In genomic region chr3:81535448-81536205, GRCm38 (mm10) we compare ENCODE assay signal across 14 mouse cellular contexts.
DNase-seq lines count a peak whose midpoint lies in the region; ATAC-seq and TF ChIP-seq lines count a peak whose summit lies in the region.
"Had no signal": no experiment of that assay in that cellular context is flagged by ENCODE, and none has a peak within 500 bp of the region (broad histone marks: within the 10 kb centered on the region; RNA-seq: fewer than 3 reads in every experiment).

No protein-coding gene starts in this region.

- 49% methylated on average over 4 of the region's 4 CpGs for WGBS in lung, embryonic 14.5 days
- WGBS in lung, adult 2 months, result 60% methylated on average over 4 of the region's 4 CpGs
- WGBS in intestine, embryonic 16.5 days, result 41% methylated on average over 4 of the region's 4 CpGs
- 45% methylated on average over 4 of the region's 4 CpGs for WGBS in stomach, embryonic 15.5 days

- no peak for TF ChIP-seq CTCF in lung, embryonic 14.5 days (IDR thresholded peaks at IDR 0.05; ENCODE audit: low read depth)
- no peak for TF ChIP-seq CTCF in lung, adult 2 months (IDR thresholded peaks at IDR 0.05; ENCODE audit: insufficient read depth, low read length)

- ATAC-seq in lung, embryonic 14.5 days (ENCODE audit: insufficient read depth), result 0 out of 2 replicates have a peak, but pooled peaks have one; percentile 31
- ATAC-seq in intestine, embryonic 16.5 days, result peak; percentile 100
- ATAC-seq in stomach, embryonic 15.5 days (ENCODE audit: insufficient read depth, low FRiP score, low read depth), result peak; percentile 82
- ATAC-seq: forebrain, embryonic 16.5 days had no signal

- TF ChIP-seq POLR2A in lung, adult 2 months (IDR thresholded peaks at IDR 0.05; ENCODE audit: borderline replicate concordance, extremely low read depth, low read depth, low read length), result no peak

- no peak overlapping the region for H3K4me2 ChIP-seq in lung, embryonic 14.5 days
- no peak overlapping the region for H3K4me2 ChIP-seq in intestine, embryonic 16.5 days (ENCODE audit: low read depth, low read length)
- H3K4me2 ChIP-seq in stomach, embryonic 15.5 days, result no peak overlapping the region
- H3K4me2 ChIP-seq: embryonic facial prominence, embryonic 12.5 days; limb, embryonic 12.5 days had no signal

- H3K9ac ChIP-seq in lung, embryonic 14.5 days, result no peak overlapping the region
- H3K9ac ChIP-seq in intestine, embryonic 16.5 days (ENCODE audit: low read depth, low read length), result no peak overlapping the region
- no peak overlapping the region for H3K9ac ChIP-seq in stomach, embryonic 15.5 days
- H3K9ac ChIP-seq: embryonic facial prominence, embryonic 12.5 days; limb, embryonic 12.5 days had no signal

- no peak for DNase-seq in lung, embryonic 14.5 days
- DNase-seq in lung, adult 2 months, result no peak
- peak; percentile 54 for DNase-seq in embryo, embryonic 10 days (ENCODE audit: low spot score)
- DNase-seq in frontal cortex, adult 2 months (ENCODE audit: extremely low spot score in 1 of 2, low spot score in 1 of 2), result no peak
- no peak for DNase-seq in urinary bladder, postnatal 10 days (ENCODE audit: low spot score)
- DNase-seq in layer of hippocampus, postnatal 14 days (ENCODE audit: low spot score in 2 of 2), result no peak
- DNase-seq: heart, adult 18-20 months; heart, postnatal 36 days had no signal

- H3K4me1 ChIP-seq in lung, embryonic 14.5 days (ENCODE audit: insufficient read depth), result no peaks in the 10 kb centered on the region
- no peaks in the 10 kb centered on the region for H3K4me1 ChIP-seq in lung, adult 2 months (ENCODE audit: control insufficient read depth, insufficient read depth, low read length)
- H3K4me1 ChIP-seq in intestine, embryonic 16.5 days (ENCODE audit: control insufficient read depth, insufficient read depth, low read length), result no peaks in the 10 kb centered on the region
- H3K4me1 ChIP-seq in stomach, embryonic 15.5 days, result no peaks in the 10 kb centered on the region
- H3K4me1 ChIP-seq: embryonic facial prominence, embryonic 12.5 days; megakaryocyte, embryonic 14.5 days had no signal

- no peaks in the 10 kb centered on the region for H3K36me3 ChIP-seq in lung, embryonic 14.5 days (ENCODE audit: insufficient read depth)
- H3K36me3 ChIP-seq in intestine, embryonic 16.5 days (ENCODE audit: control insufficient read depth, insufficient read depth, low read length), result no peaks in the 10 kb centered on the region
- no peaks in the 10 kb centered on the region for H3K36me3 ChIP-seq in stomach, embryonic 15.5 days
- H3K36me3 ChIP-seq: embryonic facial prominence, embryonic 12.5 days; limb, embryonic 12.5 days had no signal

- H3K9me3 ChIP-seq in lung, embryonic 14.5 days (ENCODE audit: low read depth, low read length), result no peaks in the 10 kb centered on the region
- H3K9me3 ChIP-seq in intestine, embryonic 16.5 days (ENCODE audit: control insufficient read depth, low read length), result no peaks in the 10 kb centered on the region
- H3K9me3 ChIP-seq in stomach, embryonic 15.5 days, result no peaks in the 10 kb centered on the region
- H3K9me3 ChIP-seq: embryonic facial prominence, embryonic 12.5 days; limb, embryonic 12.5 days had no signal

- H3K27ac ChIP-seq in lung, embryonic 14.5 days (ENCODE audit: low read depth), result no peak overlapping the region
- H3K27ac ChIP-seq in intestine, embryonic 16.5 days (ENCODE audit: low read length), result peak overlapping the region; percentile 35; the same call in 1 of the 2 replicates
- no peak overlapping the region for H3K27ac ChIP-seq in stomach, embryonic 15.5 days
- H3K27ac ChIP-seq: embryonic facial prominence, embryonic 12.5 days; limb, embryonic 12.5 days had no signal

- no peak overlapping the region for H3K4me3 ChIP-seq in lung, embryonic 14.5 days (ENCODE audit: low read depth, low read length)
- no peak overlapping the region for H3K4me3 ChIP-seq in lung, adult 2 months (replicated peaks; ENCODE audit: extremely low read depth, low read depth, low read length)
- no peak overlapping the region for H3K4me3 ChIP-seq in intestine, embryonic 16.5 days (ENCODE audit: low read length)
- H3K4me3 ChIP-seq in stomach, embryonic 15.5 days (replicated peaks), result no peak overlapping the region
- H3K4me3 ChIP-seq: embryonic facial prominence, embryonic 12.5 days; limb, embryonic 12.5 days; megakaryocyte, embryonic 14.5 days had no signal

- H3K27me3 ChIP-seq in lung, embryonic 14.5 days (ENCODE audit: insufficient read depth, low read length), result no peaks in the 10 kb centered on the region
- no peaks in the 10 kb centered on the region for H3K27me3 ChIP-seq in intestine, embryonic 16.5 days (replicated peaks; ENCODE audit: control insufficient read depth, insufficient read depth, low read length)
- H3K27me3 ChIP-seq in stomach, embryonic 15.5 days (replicated peaks), result no peaks in the 10 kb centered on the region
- H3K27me3 ChIP-seq: embryonic facial prominence, embryonic 12.5 days; limb, embryonic 12.5 days; megakaryocyte, embryonic 14.5 days had no signal

Comparison
In these comparisons a context has a peak if more than half of its experiments do, and no peak if none do; other contexts are left out.
1. ATAC-seq: peak in every context shown above with its lines; median percentile 100 in intestine, embryonic 16.5 days; 82 in stomach, embryonic 15.5 days; 31 in lung, embryonic 14.5 days.